20 mouse cellular contexts compared by ENCODE assay signal in the genomic region with DNA sequence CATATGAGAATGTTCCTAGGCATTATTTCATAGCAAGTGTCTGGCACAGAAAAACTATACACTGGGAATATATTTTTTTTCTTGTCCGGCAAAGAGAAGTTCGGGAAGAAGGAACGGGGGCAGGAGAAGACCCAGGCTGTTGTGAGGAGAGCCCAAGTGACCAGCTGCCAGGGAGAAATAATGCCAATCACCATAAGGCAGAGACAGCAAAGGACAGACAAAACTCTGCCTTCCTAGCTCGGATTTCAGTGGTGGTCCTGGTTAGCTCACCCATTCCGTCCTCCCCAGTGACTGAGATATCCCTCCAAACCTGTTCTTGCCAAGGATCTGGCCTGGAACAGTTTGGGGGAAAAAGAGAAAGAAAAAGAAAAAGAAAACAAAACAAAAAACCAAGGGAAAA.
"Had no signal": no experiment of that assay in that cellular context is flagged by ENCODE, and none has a peak within 500 bp of the region (broad histone marks: within the 10 kb centered on the region; RNA-seq: fewer than 3 reads in every experiment).

No protein-coding gene starts in this region.

- H3K27ac ChIP-seq: lung, embryonic 15.5 days; macrophage; midbrain, embryonic 13.5 days; midbrain, embryonic 15.5 days; neural tube, embryonic 13.5 days; neural tube, embryonic 15.5 days had no signal

- DNase-seq: lung, adult 2 months; lung, postnatal 14 days; lung, postnatal 36 days; retina, postnatal 1 day; right cerebral cortex, adult 18-20 months; right cerebral cortex, postnatal 25 days; right cerebral cortex, postnatal 4 days; spleen, adult 18-20 months; thymus, adult 18-20 months; thymus, postnatal 14 days; thymus, postnatal 36 days had no signal

- H3K9ac ChIP-seq: lung, embryonic 15.5 days; midbrain, embryonic 13.5 days; midbrain, embryonic 15.5 days; neural tube, embryonic 13.5 days; neural tube, embryonic 15.5 days had no signal

- H3K36me3 ChIP-seq: midbrain, embryonic 13.5 days; midbrain, embryonic 15.5 days; neural tube, embryonic 13.5 days had no signal

- H3K4me2 ChIP-seq: lung, embryonic 15.5 days; midbrain, embryonic 11.5 days; midbrain, embryonic 13.5 days; midbrain, embryonic 15.5 days; neural tube, embryonic 13.5 days; neural tube, embryonic 15.5 days had no signal

- ATAC-seq: lung, postnatal 0 days; midbrain, embryonic 13.5 days; midbrain, embryonic 15.5 days had no signal

- H3K9me3 ChIP-seq: lung, embryonic 15.5 days; megakaryocyte, embryonic 14.5 days; midbrain, embryonic 13.5 days; midbrain, embryonic 15.5 days; neural tube, embryonic 13.5 days; neural tube, embryonic 15.5 days had no signal

- H3K27me3 ChIP-seq: lung, embryonic 15.5 days; megakaryocyte, embryonic 14.5 days; midbrain, embryonic 13.5 days; midbrain, embryonic 15.5 days; neural tube, embryonic 13.5 days; neural tube, embryonic 15.5 days had no signal

- H3K4me3 ChIP-seq: lung, embryonic 15.5 days; megakaryocyte, embryonic 14.5 days; midbrain, embryonic 13.5 days; midbrain, embryonic 15.5 days; neural tube, embryonic 13.5 days; neural tube, embryonic 15.5 days had no signal
